Comparison of ENCODE assay signal across 12 mouse cellular contexts in the genomic region with DNA sequence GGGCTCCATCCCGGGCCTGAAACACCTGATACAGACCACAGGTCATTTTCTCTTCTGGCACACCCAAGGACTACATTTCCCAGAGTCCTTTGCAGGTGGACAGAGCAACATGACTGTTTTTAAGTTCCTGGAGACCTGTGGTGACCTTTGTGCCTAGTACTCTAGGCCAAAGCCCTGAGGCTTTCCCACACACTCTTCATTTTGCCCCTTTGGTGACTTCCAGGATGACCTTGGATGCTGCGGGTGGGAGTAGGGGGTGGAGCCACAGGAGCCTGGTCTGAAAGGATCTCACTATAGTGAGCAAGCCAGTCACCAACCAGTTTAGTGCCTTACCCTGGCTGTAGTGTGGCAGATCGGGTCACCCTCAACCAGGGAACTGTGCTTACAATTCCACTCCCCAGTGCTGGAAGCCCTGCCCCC. TPM values are rescaled to one million over a fixed set of nuclear protein-coding genes. Genes with fewer than 3 reads are reported as not detected.
DNase-seq lines count a peak whose midpoint lies in the region; ATAC-seq and TF ChIP-seq lines count a peak whose summit lies in the region.
"Had no signal": no experiment of that assay in that cellular context is flagged by ENCODE, and none has a peak within 500 bp of the region (broad histone marks: within the 10 kb centered on the region; RNA-seq: fewer than 3 reads in every experiment).

No protein-coding gene starts in this region.

- WGBS in liver, embryonic 15.5 days (ENCODE audit: insufficient replicate concordance): 39% methylated on average over 3 of the region's 3 CpGs

- no peak overlapping the region for H3K9ac ChIP-seq in liver, embryonic 15.5 days
- H3K9ac ChIP-seq: forebrain, postnatal 0 days had no signal

- H3K27me3 ChIP-seq in liver, embryonic 15.5 days: peaks cover under 1% of the 10 kb centered on the region; the same call in 1 of the 2 replicates

- no peak overlapping the region for H3K4me3 ChIP-seq in layer of hippocampus, adult 2 months
- no peak overlapping the region for H3K4me3 ChIP-seq in liver, embryonic 15.5 days (replicated peaks)
- H3K4me3 ChIP-seq: megakaryocyte, embryonic 14.5 days had no signal

- peak overlapping the region; percentile 46 for H3K27ac ChIP-seq in layer of hippocampus, adult 2 months
- H3K27ac ChIP-seq in liver, embryonic 15.5 days (replicated peaks): no peak overlapping the region

- no peak overlapping the region for H3K4me2 ChIP-seq in liver, embryonic 15.5 days

- TF ChIP-seq CTCF in layer of hippocampus, adult 2 months (conservative IDR thresholded peaks at IDR 0.05): no peak

- DNase-seq in adrenal gland, adult 2 months: peak; percentile 29
- DNase-seq in adrenal gland, adult 18-20 months (ENCODE audit: low spot score in 2 of 2): no peak
- no peak for DNase-seq in layer of hippocampus, adult 2 months (ENCODE audit: low spot score in 2 of 2)
- DNase-seq in layer of hippocampus, postnatal 25 days (ENCODE audit: extremely low spot score in 1 of 2, low spot score in 1 of 2): no peak
- DNase-seq in embryo, embryonic 9.5 days (ENCODE audit: extremely low spot score): peak; percentile 41
- DNase-seq in frontal cortex, postnatal 14 days (ENCODE audit: low spot score in 2 of 2): no peak
- DNase-seq in cerebellum, postnatal 4 days (ENCODE audit: low spot score in 2 of 2): no peak
- DNase-seq: cerebellum, adult 8-10 months; forebrain, postnatal 0 days; heart, postnatal 36 days had no signal

- no peaks in the 10 kb centered on the region for H3K9me3 ChIP-seq in liver, embryonic 15.5 days (replicated peaks)
- H3K9me3 ChIP-seq: megakaryocyte, embryonic 14.5 days had no signal

- H3K36me3 ChIP-seq in liver, embryonic 15.5 days (replicated peaks): no peaks in the 10 kb centered on the region

- ATAC-seq in liver, embryonic 15.5 days (ENCODE audit: insufficient read depth): peak; percentile 28; the same call in 1 of the 2 replicates
- ATAC-seq: forebrain, postnatal 0 days had no signal

- H3K4me1 ChIP-seq in liver, embryonic 15.5 days (replicated peaks): peaks cover 22% of the 10 kb centered on the region

RNA-seq across cellular contexts. Expression of gene Prex1, which starts 14.6 kb away (rescaled TPM):
- total RNA-seq in adrenal gland, adult 2 months (2021): 10 to 100 TPM; 11.2 to 18.2 TPM
- 35.4 and 37.9 TPM in 2 replicates for polyA plus RNA-seq in adrenal gland, adult 2 months (2012; rRNA removed)
- total RNA-seq in adrenal gland, adult 18-20 months (2021): 10 to 100 TPM in 1 of 2 experiments, 1 to 10 TPM in 1; 9.4 to 12.7 TPM
- total RNA-seq in layer of hippocampus, adult 2 months (2021): 10 to 100 TPM; 69.9 to 71.3 TPM
- 10 to 100 TPM; 75.4 to 85.2 TPM for total RNA-seq in layer of hippocampus, postnatal 25 days (2021)
- 13.7 TPM in 2 replicates for polyA plus RNA-seq in liver, embryonic 15.5 days (2015; fragmentation: Nextera tagmentation; extraction: Ambion mirVana)

Comparison
In these comparisons a context has a peak if more than half of its experiments do, and no peak if none do; other contexts are left out.
1. DNase-seq: peak in adrenal gland, adult 2 months (single experiment) and embryo, embryonic 9.5 days (single experiment); none in adrenal gland, adult 18-20 months (0 of 2), layer of hippocampus, adult 2 months (0 of 2), layer of hippocampus, postnatal 25 days (0 of 2), frontal cortex, postnatal 14 days (0 of 2) and cerebellum, postnatal 4 days (0 of 2).